Mouse (Mus musculus) erythroblast, embryonic 14.5 days (primary cell): ENCODE measurements around the gene Il1rl1.

Experiments used
- GATA1 ChIP-seq: IDR thresholded peaks from 2 replicates; pipeline ENCODE4 v1.6.1; 2012; ENCODE audit warnings: low read length, inconsistent platforms, mixed read lengths
- TAL1 ChIP-seq: IDR thresholded peaks from 3 replicates; pipeline ENCODE4 v1.6.1; 2012; ENCODE audit warnings: low read length, inconsistent platforms, mixed read lengths

- TF ChIP-seq GATA1 (no peak), TAL1 (no peak)
Observed at GRCm38 (mm10) chr1:40501546-40502398, 72.4 kb downstream of the Il1rl1 start.
